In genomic region chr17:46327413-46327905, GRCm38 (mm10) we compare ENCODE assay signal across 8 mouse cellular contexts. TPM values are rescaled to one million over a fixed set of nuclear protein-coding genes. Genes with fewer than 3 reads are reported as not detected.
DNase-seq lines count a peak whose midpoint lies in the region; ATAC-seq and TF ChIP-seq lines count a peak whose summit lies in the region.

No protein-coding gene starts in this region.

- ATAC-seq in heart, postnatal 0 days (ENCODE audit: insufficient read depth, low read depth) = no peak; the same call in 1 of the 2 replicates
- ATAC-seq in forebrain, embryonic 16.5 days = no peak
- no peak; the same call in 1 of the 2 replicates for ATAC-seq in midbrain, embryonic 11.5 days (ENCODE audit: low FRiP score)

- H3K4me3 ChIP-seq in heart, postnatal 0 days (ENCODE audit: low read depth, low read length) = peak overlapping the region; percentile 63
- H3K4me3 ChIP-seq in forebrain, embryonic 16.5 days (replicated peaks; ENCODE audit: low read length) = peak overlapping the region; percentile 82
- H3K4me3 ChIP-seq in midbrain, embryonic 11.5 days (ENCODE audit: low read depth, low read length) = peak overlapping the region; percentile 51

- 0 out of 2 replicates have a peak, but pooled peaks cover 8% of the 10 kb centered on the region for H3K4me1 ChIP-seq in heart, postnatal 0 days (ENCODE audit: control insufficient read depth, insufficient read depth)
- peaks cover 10% of the 10 kb centered on the region for H3K4me1 ChIP-seq in forebrain, embryonic 16.5 days (replicated peaks; ENCODE audit: control insufficient read depth, insufficient read depth, low read length)
- peaks cover 4% of the 10 kb centered on the region; the same call in 1 of the 2 replicates for H3K4me1 ChIP-seq in midbrain, embryonic 11.5 days (ENCODE audit: control insufficient read depth, insufficient read depth, low read length)

- H3K36me3 ChIP-seq in heart, postnatal 0 days (replicated peaks; ENCODE audit: control insufficient read depth, insufficient read depth, low read length) = 0 out of 2 replicates have a peak, but pooled peaks cover 7% of the 10 kb centered on the region
- H3K36me3 ChIP-seq in forebrain, embryonic 16.5 days (ENCODE audit: control insufficient read depth, insufficient read depth) = no peaks in the 10 kb centered on the region
- H3K36me3 ChIP-seq in midbrain, embryonic 11.5 days (ENCODE audit: control insufficient read depth, insufficient read depth, low read length) = no peaks in the 10 kb centered on the region

- peak overlapping the region; percentile 83 for H3K27ac ChIP-seq in heart, postnatal 0 days (ENCODE audit: low read depth)
- H3K27ac ChIP-seq in forebrain, embryonic 16.5 days (ENCODE audit: low read length) = peak overlapping the region; percentile 89
- H3K27ac ChIP-seq in midbrain, embryonic 11.5 days (ENCODE audit: low read depth, low read length) = peak overlapping the region; percentile 82; the same call in 1 of the 2 replicates

- WGBS in heart, postnatal 0 days = 2% methylated on average over 27 of the region's 27 CpGs
- 3% methylated on average over 27 of the region's 27 CpGs for WGBS in forebrain, embryonic 16.5 days
- 4% methylated on average over 27 of the region's 27 CpGs for WGBS in midbrain, embryonic 11.5 days

- TF ChIP-seq CTCF in heart, postnatal 0 days (IDR thresholded peaks at IDR 0.05; ENCODE audit: low read depth) = no peak

- TF ChIP-seq EP300 in heart, postnatal 0 days (IDR thresholded peaks at IDR 0.05; ENCODE audit: low read depth) = no peak

- no peaks in the 10 kb centered on the region for H3K9me3 ChIP-seq in heart, postnatal 0 days (replicated peaks; ENCODE audit: control insufficient read depth, low read length)
- no peaks in the 10 kb centered on the region for H3K9me3 ChIP-seq in forebrain, embryonic 16.5 days (ENCODE audit: control insufficient read depth, low read length)
- H3K9me3 ChIP-seq in midbrain, embryonic 11.5 days (ENCODE audit: control insufficient read depth, low read length) = no peaks in the 10 kb centered on the region

- peak overlapping the region; percentile 86 for H3K4me2 ChIP-seq in heart, postnatal 0 days (ENCODE audit: low read depth, low read length)
- H3K4me2 ChIP-seq in forebrain, embryonic 16.5 days (ENCODE audit: low read length) = peak overlapping the region; percentile 87
- peak overlapping the region; percentile 66 for H3K4me2 ChIP-seq in midbrain, embryonic 11.5 days

- DNase-seq in heart, postnatal 0 days (ENCODE audit: low spot score) = no peak
- DNase-seq in heart, adult 11 months = no peak
- DNase-seq in MN1 (ENCODE audit: low spot score) = peak; percentile 63
- no peak for DNase-seq in midbrain, embryonic 11.5 days (ENCODE audit: low spot score, missing footprints)
- DNase-seq in retina, embryonic 14.5 days (ENCODE audit: low spot score) = no peak
- no peak for DNase-seq in adrenal gland, adult 18-20 months (ENCODE audit: low spot score in 2 of 2)
- DNase-seq in layer of hippocampus, postnatal 25 days (ENCODE audit: extremely low spot score in 1 of 2, low spot score in 1 of 2) = no peak

- no peaks in the 10 kb centered on the region for H3K27me3 ChIP-seq in heart, postnatal 0 days (ENCODE audit: control insufficient read depth, insufficient read depth, low read length)
- H3K27me3 ChIP-seq in forebrain, embryonic 16.5 days (replicated peaks; ENCODE audit: control insufficient read depth, insufficient read depth, low read length) = no peaks in the 10 kb centered on the region
- no peaks in the 10 kb centered on the region for H3K27me3 ChIP-seq in midbrain, embryonic 11.5 days (ENCODE audit: control insufficient read depth, insufficient read depth, low read length)

- H3K9ac ChIP-seq in heart, postnatal 0 days (replicated peaks; ENCODE audit: low read depth, low read length) = peak overlapping the region; percentile 72
- peak overlapping the region; percentile 92 for H3K9ac ChIP-seq in forebrain, embryonic 16.5 days (replicated peaks; ENCODE audit: low read depth, low read length)
- H3K9ac ChIP-seq in midbrain, embryonic 11.5 days (ENCODE audit: low read length) = peak overlapping the region; percentile 77

RNA-seq across cellular contexts. Expression of gene Abcc10, which starts 0.7 kb away (rescaled TPM):
- total RNA-seq in heart, postnatal 0 days (2014; rRNA removed; ENCODE audit: low replicate concordance) = 5.8 and 6.8 TPM in 2 replicates
- 3.6 and 4.1 TPM in 2 replicates for polyA plus RNA-seq in heart, postnatal 0 days (2015; fragmentation: Nextera tagmentation; extraction: Ambion mirVana)
- polyA plus RNA-seq in forebrain, embryonic 16.5 days (2015; fragmentation: Nextera tagmentation; extraction: Ambion mirVana) = 7.2 and 8.1 TPM in 2 replicates
- polyA plus RNA-seq in midbrain, embryonic 11.5 days (2014; fragmentation: Nextera tagmentation; extraction: Ambion mirVana) = 4.5 and 5.0 TPM in 2 replicates
- 1 to 10 TPM; 6.8 to 7.0 TPM for total RNA-seq in adrenal gland, adult 18-20 months (2021)
- 10 to 100 TPM in 1 of 2 experiments, 1 to 10 TPM in 1; 8.8 to 11.7 TPM for total RNA-seq in layer of hippocampus, postnatal 25 days (2021)

RNA-seq across cellular contexts. Expression of gene Dlk2, which starts 30.2 kb away (rescaled TPM):
- 1.7 TPM in 1 of 2 replicates, not detected in the other for total RNA-seq in heart, postnatal 0 days (2014; rRNA removed; ENCODE audit: low replicate concordance)
- polyA plus RNA-seq in heart, postnatal 0 days (2015; fragmentation: Nextera tagmentation; extraction: Ambion mirVana) = 0.16 and 0.43 TPM in 2 replicates
- 8.6 and 13.0 TPM in 2 replicates for polyA plus RNA-seq in forebrain, embryonic 16.5 days (2015; fragmentation: Nextera tagmentation; extraction: Ambion mirVana)
- polyA plus RNA-seq in midbrain, embryonic 11.5 days (2014; fragmentation: Nextera tagmentation; extraction: Ambion mirVana) = 0.30 and 0.42 TPM in 2 replicates
- total RNA-seq in adrenal gland, adult 18-20 months (2021) = under 1 TPM in 1 of 2 experiments, not detected in 1; 0.23 TPM
- total RNA-seq in layer of hippocampus, postnatal 25 days (2021) = 10 to 100 TPM; 45.3 to 47.0 TPM

RNA-seq across cellular contexts. Expression of gene Tjap1, which starts 44.6 kb away (rescaled TPM):
- 30.1 and 31.9 TPM in 2 replicates for total RNA-seq in heart, postnatal 0 days (2014; rRNA removed; ENCODE audit: low replicate concordance)
- 20.1 and 22.6 TPM in 2 replicates for polyA plus RNA-seq in heart, postnatal 0 days (2015; fragmentation: Nextera tagmentation; extraction: Ambion mirVana)
- polyA plus RNA-seq in forebrain, embryonic 16.5 days (2015; fragmentation: Nextera tagmentation; extraction: Ambion mirVana) = 31.4 and 35.5 TPM in 2 replicates
- 43.8 and 51.0 TPM in 2 replicates for polyA plus RNA-seq in midbrain, embryonic 11.5 days (2014; fragmentation: Nextera tagmentation; extraction: Ambion mirVana)
- 10 to 100 TPM; 41.5 to 52.9 TPM for total RNA-seq in adrenal gland, adult 18-20 months (2021)
- 10 to 100 TPM; 47.6 to 49.6 TPM for total RNA-seq in layer of hippocampus, postnatal 25 days (2021)

RNA-seq across cellular contexts. Expression of gene Zfp318, which starts 56.1 kb away (rescaled TPM):
- total RNA-seq in heart, postnatal 0 days (2014; rRNA removed; ENCODE audit: low replicate concordance) = 5.3 and 18.1 TPM in 2 replicates
- 4.2 and 4.4 TPM in 2 replicates for polyA plus RNA-seq in heart, postnatal 0 days (2015; fragmentation: Nextera tagmentation; extraction: Ambion mirVana)
- 13.2 and 14.2 TPM in 2 replicates for polyA plus RNA-seq in forebrain, embryonic 16.5 days (2015; fragmentation: Nextera tagmentation; extraction: Ambion mirVana)
- 14.0 and 14.8 TPM in 2 replicates for polyA plus RNA-seq in midbrain, embryonic 11.5 days (2014; fragmentation: Nextera tagmentation; extraction: Ambion mirVana)
- total RNA-seq in adrenal gland, adult 18-20 months (2021) = 10 to 100 TPM; 18.9 to 25.9 TPM
- total RNA-seq in layer of hippocampus, postnatal 25 days (2021) = 10 to 100 TPM; 51.3 to 69.7 TPM

Comparison
In these comparisons a context has a peak if more than half of its experiments do, and no peak if none do; other contexts are left out.
1. RNA of gene Dlk2, which starts 30.2 kb away (total RNA-seq): 45.3 to 47.0 TPM in layer of hippocampus, postnatal 25 days; 0.23 TPM in adrenal gland, adult 18-20 months and 1.7 TPM in heart, postnatal 0 days; every median in the first group is over 10 times any median in the second.
2. Peak in every context shown above with its lines, with median percentiles within 50 percentile points of each other: H3K27ac ChIP-seq, H3K4me2 ChIP-seq, H3K4me3 ChIP-seq and H3K9ac ChIP-seq.